Mouse (Mus musculus): ENCODE results near the gene Rnd1. TPM values are rescaled to one million over a fixed set of nuclear protein-coding genes. Genes with fewer than 3 reads are reported as not detected.

Gene Rnd1
- total RNA-seq, 2 experiments from 2014 or later: 8.3 to 9.4 TPM

DNA sequence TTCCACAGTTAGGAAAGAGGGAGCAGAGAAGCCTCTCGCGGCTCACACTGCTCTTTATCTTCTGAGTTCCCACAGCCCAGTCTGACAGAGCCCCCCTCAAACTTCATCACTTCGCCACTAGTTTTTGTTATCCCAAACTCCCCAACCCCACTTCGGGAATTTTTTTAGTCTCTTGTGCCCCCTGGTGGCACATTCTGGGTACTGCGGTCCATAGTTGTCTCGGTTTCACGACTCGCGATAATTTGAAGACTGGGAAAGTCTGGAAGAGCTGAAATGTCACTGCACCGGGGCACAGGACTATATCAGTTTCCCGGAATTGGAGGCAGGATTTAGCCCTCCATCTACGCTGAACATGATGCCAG, 60.1 kb downstream of the Rnd1 start:
- peak; percentile 93 for DNase-seq (ENCODE audit: extremely low spot score in 1 of 2, low spot score in 1 of 2)

DNA sequence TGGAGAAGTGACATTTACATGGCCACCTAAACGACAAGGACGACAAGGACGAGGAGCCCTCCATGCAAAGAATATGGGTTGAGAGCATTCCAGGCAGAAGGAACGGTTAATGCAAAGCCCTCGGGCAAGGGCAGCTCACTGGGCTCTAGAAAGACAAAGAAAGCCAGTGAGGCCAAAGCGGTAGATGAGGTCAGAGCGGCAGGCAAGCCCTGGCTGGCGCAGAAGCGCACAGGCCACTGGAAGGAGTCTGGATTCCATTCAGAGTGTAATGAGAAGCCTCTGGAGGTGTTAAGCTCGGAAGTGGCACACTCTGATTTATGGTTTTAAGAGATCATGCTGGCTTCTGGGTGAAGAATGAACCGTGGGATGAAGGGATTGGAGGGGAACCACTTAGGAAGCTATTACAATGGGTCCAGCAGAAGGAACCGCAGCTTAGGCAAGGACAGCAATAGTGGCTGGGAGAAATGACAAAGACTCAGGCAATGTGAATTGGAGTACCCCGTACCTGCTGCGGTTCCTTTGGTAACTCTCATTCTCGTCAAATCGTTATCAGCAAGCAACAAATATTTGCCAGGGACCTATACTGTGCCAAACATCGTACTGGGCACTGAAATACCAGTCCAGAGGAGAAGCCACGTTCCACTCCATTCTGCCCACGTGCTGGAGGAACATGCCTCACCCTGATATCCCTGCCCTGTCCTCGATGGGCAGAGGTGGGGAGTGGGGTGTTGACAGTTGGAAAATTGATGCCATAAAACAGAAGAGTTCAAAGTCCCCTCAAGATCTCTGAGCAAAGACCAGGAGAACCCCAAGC, 60.7 kb downstream of the Rnd1 start:
- no peak for DNase-seq (ENCODE audit: extremely low spot score in 1 of 2, low spot score in 1 of 2)

DNA sequence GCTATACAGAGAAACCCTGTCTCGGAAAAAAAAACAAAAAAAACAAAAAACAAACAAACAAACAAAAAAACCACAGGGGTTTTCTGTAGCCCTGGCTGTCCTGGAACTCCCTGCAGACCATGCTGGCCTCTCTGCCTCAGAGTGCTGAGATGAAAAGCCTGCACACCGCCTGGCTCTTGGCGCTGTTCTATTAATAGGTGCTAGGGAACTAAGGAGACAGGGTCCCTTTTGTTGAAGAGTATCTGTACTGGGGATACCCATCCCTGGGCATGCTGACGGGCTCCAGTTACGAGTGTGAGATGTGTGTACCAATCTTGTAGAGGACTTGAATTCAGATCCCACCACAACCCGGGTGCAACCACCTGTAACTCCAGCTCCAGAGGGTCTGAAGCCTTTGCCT, 61.5 kb downstream of the Rnd1 start:
- DNase-seq (ENCODE audit: extremely low spot score in 1 of 2, low spot score in 1 of 2): no peak

DNA sequence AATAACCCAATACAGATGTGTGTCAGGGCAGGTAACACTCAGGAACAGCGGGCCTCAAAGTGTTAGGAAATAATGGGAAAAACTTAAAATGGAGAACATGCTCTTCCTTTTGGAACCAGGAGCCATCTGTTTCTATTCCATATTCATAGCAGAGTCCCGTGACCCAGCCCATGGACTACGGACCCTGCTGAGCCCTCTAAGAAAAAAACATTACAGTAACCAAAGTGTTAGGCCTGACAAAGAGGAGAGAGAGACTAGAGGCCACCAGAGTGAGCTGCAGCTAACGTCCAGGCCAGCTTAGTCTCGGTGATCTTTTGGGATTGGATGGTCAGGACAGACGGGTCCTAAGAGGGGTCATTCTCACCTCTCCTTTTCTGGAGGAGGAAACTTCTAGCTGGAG, 62.3 kb downstream of the Rnd1 start:
- DNase-seq (ENCODE audit: extremely low spot score in 1 of 2, low spot score in 1 of 2): no peak

DNA sequence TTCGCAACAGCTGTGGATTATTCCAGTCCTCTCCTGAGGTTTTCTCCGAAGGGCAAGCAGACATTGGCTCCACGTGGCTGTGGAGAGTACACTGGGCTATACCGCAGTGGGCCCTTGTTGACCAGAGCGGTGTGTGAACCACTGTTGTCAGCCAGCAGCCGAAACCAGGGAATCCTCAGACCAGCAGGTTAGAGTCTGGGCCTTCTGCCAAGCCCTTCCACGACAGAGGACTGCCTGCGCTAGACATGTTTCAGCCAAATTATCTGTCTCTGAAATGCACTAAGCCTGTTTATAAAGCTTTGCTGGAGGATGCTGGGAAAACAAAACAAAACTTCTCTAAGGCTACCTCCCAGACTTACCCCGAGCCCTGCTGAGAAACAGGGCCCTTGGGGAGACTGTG, 62.7 kb downstream of the Rnd1 start:
- DNase-seq (ENCODE audit: extremely low spot score in 1 of 2, low spot score in 1 of 2): no peak

Other genes with a start within 250 kb of the Rnd1 start
- gene Olfr282, start 246.2 kb downstream of the Rnd1 start, total RNA-seq (2021): not detected
- gene Olfr281, start 224.9 kb downstream of the Rnd1 start, total RNA-seq (2021): not detected
- gene OR5BS1P, start 207.6 kb downstream of the Rnd1 start, total RNA-seq (2021): not detected
- not detected for gene Lalba, start 194.7 kb downstream of the Rnd1 start, total RNA-seq (2021)
- under 1 TPM; 0.07 to 0.16 TPM for gene Olfr279, start 185.1 kb downstream of the Rnd1 start, total RNA-seq (2021)
- gene Kansl2, start 143.2 kb downstream of the Rnd1 start, total RNA-seq (2021): 10 to 100 TPM; 59.5 to 59.7 TPM
- 10 to 100 TPM; 40.1 to 45.0 TPM for gene Ccnt1, start 106.5 kb downstream of the Rnd1 start, total RNA-seq (2021)
- under 1 TPM in 1 of 2 experiments, not detected in 1; 0.73 TPM for gene 4930415O20Rik, start 106.5 kb downstream of the Rnd1 start, total RNA-seq (2021)
- gene Adcy6, start 67.4 kb downstream of the Rnd1 start, total RNA-seq (2021): 10 to 100 TPM; 45.1 to 45.8 TPM
- gene Cacnb3, start 46.6 kb downstream of the Rnd1 start, total RNA-seq (2021): 100 to 1,000 TPM; 189 to 209 TPM
- 10 to 100 TPM; 75.8 to 79.9 TPM for gene Ddx23, start 14.6 kb downstream of the Rnd1 start, total RNA-seq (2021)
- gene Ccdc65, start 30.7 kb upstream of the Rnd1 start, total RNA-seq (2021): 10 to 100 TPM in 1 of 2 experiments, 1 to 10 TPM in 1; 9.0 to 11.1 TPM
- 1 to 10 TPM; 1.0 to 1.5 TPM for gene Fkbp11, start 50.7 kb upstream of the Rnd1 start, total RNA-seq (2021)
- 100 to 1,000 TPM; 759 to 832 TPM for gene Arf3, start 85.8 kb upstream of the Rnd1 start, total RNA-seq (2021)
- gene Wnt10b, start 100.7 kb upstream of the Rnd1 start, total RNA-seq (2021): under 1 TPM; 0.31 to 0.37 TPM
- gene Wnt1, start 112.4 kb upstream of the Rnd1 start, total RNA-seq (2021): not detected
- gene Ddn, start 132.0 kb upstream of the Rnd1 start, total RNA-seq (2021): 1,000 to 10,000 TPM; 1,586 to 1,599 TPM
- gene Prkag1, start 154.1 kb upstream of the Rnd1 start, total RNA-seq (2021): 10 to 100 TPM; 51.2 to 51.3 TPM
- 100 to 1,000 TPM in 1 of 2 experiments, 10 to 100 TPM in 1; 65.4 to 102 TPM for gene Kmt2d, start 193.7 kb upstream of the Rnd1 start, total RNA-seq (2021)
- 1 to 10 TPM; 4.7 to 7.7 TPM for gene Rhebl1, start 217.1 kb upstream of the Rnd1 start, total RNA-seq (2021)
- under 1 TPM; 0.17 to 0.19 TPM for gene Dhh, start 221.1 kb upstream of the Rnd1 start, total RNA-seq (2021)
- gene Lmbr1l, start 240.8 kb upstream of the Rnd1 start, total RNA-seq (2021): 10 to 100 TPM; 11.5 to 17.9 TPM